Mouse (Mus musculus): ENCODE measurements at regions not wholly inside any gene's neighbourhood (a gene's known extent, or its start where the extent isn't known, plus 50 kb on each side); places are given as distances from the start of the nearest gene placed in this dataset.

DNA sequence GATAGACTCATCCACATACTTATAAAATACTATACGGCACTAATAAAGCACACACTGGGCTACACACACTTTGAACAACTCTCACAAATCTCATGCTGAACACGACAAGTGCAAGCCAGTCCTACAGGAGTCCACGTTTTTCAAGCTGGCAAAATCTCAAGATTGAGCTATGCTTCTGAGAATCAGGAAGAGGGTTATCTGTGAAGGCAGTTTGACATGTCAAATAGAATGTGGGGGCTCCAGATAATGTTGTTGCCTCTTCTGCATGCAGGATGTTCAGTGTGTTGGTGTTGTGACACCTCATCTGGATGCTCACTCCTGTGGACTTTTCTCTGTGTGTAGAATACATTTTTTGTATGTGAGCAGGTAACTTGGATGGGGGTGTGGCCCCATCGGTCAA lies 142.4 kb upstream of the Lhx1 start:
- Histone ChIP-seq H3K4me3 (ENCODE audit: insufficient read depth, poor library complexity, severe bottlenecking) (no peak overlapping the region), H3K36me3 (ENCODE audit: control insufficient read depth, insufficient read depth) (no peaks in the 10 kb centered on the region), H3K79me2 (ENCODE audit: control insufficient read depth, insufficient read depth) (no peaks in the 10 kb centered on the region), H3K79me3 (ENCODE audit: low read depth) (no peaks in the 10 kb centered on the region), H3K27me3 (ENCODE audit: control insufficient read depth, insufficient read depth, insufficient read length) (peaks cover 5% of the 10 kb centered on the region), H3ac (ENCODE audit: control insufficient read depth, insufficient read length, low read depth) (no peak overlapping the region)
- no peak for TF ChIP-seq FOSL1 (IDR thresholded peaks at IDR 0.05; ENCODE audit: insufficient read depth, low read length, poor library complexity, severe bottlenecking)
- TF ChIP-seq CTCF (IDR thresholded peaks at IDR 0.05; ENCODE audit: control insufficient read depth, insufficient read depth, insufficient read length) = no peak
- TF ChIP-seq MYOG (IDR thresholded peaks at IDR 0.05; ENCODE audit: control insufficient read depth, extremely low read depth, insufficient read length) = no peak
- no peak for TF ChIP-seq MYOD1 (IDR thresholded peaks at IDR 0.05; ENCODE audit: control insufficient read depth, insufficient read length, low read depth)
- no peak for TF ChIP-seq USF1 (IDR thresholded peaks at IDR 0.05; ENCODE audit: low read depth)
- no peak for TF ChIP-seq MAX (IDR thresholded peaks at IDR 0.05)
- TF ChIP-seq CEBPB (IDR thresholded peaks at IDR 0.05; ENCODE audit: low read depth) = no peak

DNA sequence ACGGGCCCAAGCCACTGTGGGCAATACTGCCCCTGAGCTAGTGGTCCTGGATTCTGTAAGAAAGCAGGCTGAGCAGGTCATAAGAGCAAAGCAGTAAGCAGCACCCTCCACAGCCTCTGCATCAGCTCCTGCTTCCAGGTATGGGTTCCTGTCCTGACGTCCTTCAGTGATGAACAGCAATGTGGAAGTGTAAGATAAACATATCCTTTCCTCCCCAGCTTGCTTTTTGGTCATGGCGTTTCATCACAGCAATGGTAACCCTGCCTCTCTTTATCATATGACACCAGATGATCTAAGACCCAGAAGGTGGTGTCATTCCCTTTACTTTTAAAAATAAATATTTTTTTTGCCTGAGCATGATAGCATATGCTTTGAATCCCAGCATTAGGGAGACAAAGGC lies 138.9 kb upstream of the Lhx1 start:
- H3ac ChIP-seq (ENCODE audit: control insufficient read depth, insufficient read length, low read depth) = no peak overlapping the region
- H3K4me3 ChIP-seq (ENCODE audit: insufficient read depth, poor library complexity, severe bottlenecking) = no peak overlapping the region
- H3K79me2 ChIP-seq (ENCODE audit: control insufficient read depth, insufficient read depth) = no peaks in the 10 kb centered on the region
- no peaks in the 10 kb centered on the region for H3K36me3 ChIP-seq (ENCODE audit: control insufficient read depth, insufficient read depth)
- no peaks in the 10 kb centered on the region for H3K27me3 ChIP-seq (ENCODE audit: control insufficient read depth, insufficient read depth, insufficient read length)
- H3K79me3 ChIP-seq (ENCODE audit: low read depth) = no peaks in the 10 kb centered on the region
- TF ChIP-seq MYOG (IDR thresholded peaks at IDR 0.05; ENCODE audit: control insufficient read depth, extremely low read depth, insufficient read length) (no peak), MAX (IDR thresholded peaks at IDR 0.05) (no peak), USF1 (IDR thresholded peaks at IDR 0.05; ENCODE audit: low read depth) (no peak), FOSL1 (IDR thresholded peaks at IDR 0.05; ENCODE audit: insufficient read depth, low read length, poor library complexity, severe bottlenecking) (no peak), CEBPB (IDR thresholded peaks at IDR 0.05; ENCODE audit: low read depth) (no peak), CTCF (IDR thresholded peaks at IDR 0.05; ENCODE audit: control insufficient read depth, insufficient read depth, insufficient read length) (no peak), MYOD1 (IDR thresholded peaks at IDR 0.05; ENCODE audit: control insufficient read depth, insufficient read length, low read depth) (no peak)

- no peaks in the 10 kb centered on the region for H3K79me2 ChIP-seq (ENCODE audit: control insufficient read depth, insufficient read depth)
- H3ac ChIP-seq (ENCODE audit: control insufficient read depth, insufficient read length, low read depth) = no peak overlapping the region
- TF ChIP-seq FOSL1 (IDR thresholded peaks at IDR 0.05; ENCODE audit: insufficient read depth, low read length, poor library complexity, severe bottlenecking) = no peak
- no peak for TF ChIP-seq MYOD1 (IDR thresholded peaks at IDR 0.05; ENCODE audit: control insufficient read depth, insufficient read length, low read depth)
- no peak for TF ChIP-seq MYOG (IDR thresholded peaks at IDR 0.05; ENCODE audit: control insufficient read depth, extremely low read depth, insufficient read length)
- no peak for TF ChIP-seq USF1 (IDR thresholded peaks at IDR 0.05; ENCODE audit: low read depth)
- TF ChIP-seq CEBPB (IDR thresholded peaks at IDR 0.05; ENCODE audit: low read depth) = no peak
- no peak for TF ChIP-seq CTCF (IDR thresholded peaks at IDR 0.05; ENCODE audit: control insufficient read depth, insufficient read depth, insufficient read length)
- TF ChIP-seq MAX (IDR thresholded peaks at IDR 0.05) = no peak
- no peaks in the 10 kb centered on the region for H3K36me3 ChIP-seq (ENCODE audit: control insufficient read depth, insufficient read depth)
- no peaks in the 10 kb centered on the region for H3K79me3 ChIP-seq (ENCODE audit: low read depth)
- H3K27me3 ChIP-seq (ENCODE audit: control insufficient read depth, insufficient read depth, insufficient read length) = no peaks in the 10 kb centered on the region
- no peak overlapping the region for H3K4me3 ChIP-seq (ENCODE audit: insufficient read depth, poor library complexity, severe bottlenecking)
Measured at GRCm38 (mm10) chr11:84661981-84662380, 136.6 kb upstream of the Lhx1 start.

DNA sequence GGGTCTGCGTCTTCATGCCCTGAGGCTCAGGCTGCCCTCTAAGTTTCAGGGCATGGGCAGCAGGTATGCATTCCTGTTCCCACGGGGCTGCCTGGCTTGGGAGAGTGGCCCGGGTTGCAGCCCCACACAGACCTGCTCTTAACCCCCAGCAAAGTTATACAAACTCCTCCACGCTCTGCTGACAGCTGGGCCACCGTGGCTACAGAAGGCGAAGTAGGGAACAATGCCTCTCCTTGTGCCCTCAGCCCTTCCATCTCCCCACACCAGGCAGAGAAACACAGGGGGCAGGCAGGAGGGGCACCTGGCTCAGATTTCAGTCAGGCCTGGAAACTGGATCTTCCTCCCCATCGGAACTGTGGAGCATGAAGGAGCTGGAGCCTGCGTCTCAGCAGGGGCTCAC lies 135.5 kb upstream of the Lhx1 start:
- Histone ChIP-seq H3K4me3 (ENCODE audit: insufficient read depth, poor library complexity, severe bottlenecking) (no peak overlapping the region), H3K79me2 (ENCODE audit: control insufficient read depth, insufficient read depth) (no peaks in the 10 kb centered on the region), H3K36me3 (ENCODE audit: control insufficient read depth, insufficient read depth) (no peaks in the 10 kb centered on the region), H3ac (ENCODE audit: control insufficient read depth, insufficient read length, low read depth) (no peak overlapping the region), H3K27me3 (ENCODE audit: control insufficient read depth, insufficient read depth, insufficient read length) (no peaks in the 10 kb centered on the region), H3K79me3 (ENCODE audit: low read depth) (no peaks in the 10 kb centered on the region)
- no peak for TF ChIP-seq CEBPB (IDR thresholded peaks at IDR 0.05; ENCODE audit: low read depth)
- no peak for TF ChIP-seq CTCF (IDR thresholded peaks at IDR 0.05; ENCODE audit: control insufficient read depth, insufficient read depth, insufficient read length)
- no peak for TF ChIP-seq MYOD1 (IDR thresholded peaks at IDR 0.05; ENCODE audit: control insufficient read depth, insufficient read length, low read depth)
- no peak for TF ChIP-seq MYOG (IDR thresholded peaks at IDR 0.05; ENCODE audit: control insufficient read depth, extremely low read depth, insufficient read length)
- no peak for TF ChIP-seq MAX (IDR thresholded peaks at IDR 0.05)
- TF ChIP-seq USF1 (IDR thresholded peaks at IDR 0.05; ENCODE audit: low read depth) = no peak
- TF ChIP-seq FOSL1 (IDR thresholded peaks at IDR 0.05; ENCODE audit: insufficient read depth, low read length, poor library complexity, severe bottlenecking) = no peak

DNA sequence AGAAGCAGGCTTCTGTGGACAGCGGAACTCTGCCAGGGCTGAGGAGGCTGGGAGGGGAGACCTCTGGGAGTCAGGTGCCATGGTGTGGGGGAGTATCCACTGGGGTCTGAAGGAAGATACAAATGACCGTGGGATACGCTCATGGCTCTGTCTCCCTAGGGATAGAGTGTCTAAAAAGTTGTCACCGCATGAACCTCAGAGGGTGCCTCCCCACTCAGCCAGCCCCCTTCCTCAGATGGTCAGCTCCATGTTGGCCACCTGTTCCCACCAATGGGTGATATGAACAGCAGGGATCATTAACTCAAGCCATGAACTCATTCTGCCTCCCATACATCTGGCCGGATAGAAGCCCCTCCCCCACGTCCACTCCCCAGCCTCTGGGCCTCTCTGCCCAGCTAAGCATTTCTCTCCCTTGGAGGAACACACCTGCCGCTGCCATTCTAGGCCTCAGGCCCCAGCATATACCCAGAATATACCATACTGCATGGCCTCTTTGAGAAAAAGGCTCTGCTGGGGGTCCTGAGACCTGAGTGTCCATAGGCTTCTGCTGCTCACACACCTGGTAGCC lies 134.1 kb upstream of the Lhx1 start:
- H3K36me3 ChIP-seq (ENCODE audit: control insufficient read depth, insufficient read depth) = no peaks in the 10 kb centered on the region
- H3ac ChIP-seq (ENCODE audit: control insufficient read depth, insufficient read length, low read depth) = no peak overlapping the region
- no peaks in the 10 kb centered on the region for H3K79me3 ChIP-seq (ENCODE audit: low read depth)
- no peak overlapping the region for H3K4me3 ChIP-seq (ENCODE audit: insufficient read depth, poor library complexity, severe bottlenecking)
- no peaks in the 10 kb centered on the region for H3K79me2 ChIP-seq (ENCODE audit: control insufficient read depth, insufficient read depth)
- TF ChIP-seq CTCF (IDR thresholded peaks at IDR 0.05; ENCODE audit: control insufficient read depth, insufficient read depth, insufficient read length) = no peak
- TF ChIP-seq CEBPB (IDR thresholded peaks at IDR 0.05; ENCODE audit: low read depth) = no peak
- no peak for TF ChIP-seq MAX (IDR thresholded peaks at IDR 0.05)
- TF ChIP-seq USF1 (IDR thresholded peaks at IDR 0.05; ENCODE audit: low read depth) = no peak
- peaks cover 3% of the 10 kb centered on the region for H3K27me3 ChIP-seq (ENCODE audit: control insufficient read depth, insufficient read depth, insufficient read length)

DNA sequence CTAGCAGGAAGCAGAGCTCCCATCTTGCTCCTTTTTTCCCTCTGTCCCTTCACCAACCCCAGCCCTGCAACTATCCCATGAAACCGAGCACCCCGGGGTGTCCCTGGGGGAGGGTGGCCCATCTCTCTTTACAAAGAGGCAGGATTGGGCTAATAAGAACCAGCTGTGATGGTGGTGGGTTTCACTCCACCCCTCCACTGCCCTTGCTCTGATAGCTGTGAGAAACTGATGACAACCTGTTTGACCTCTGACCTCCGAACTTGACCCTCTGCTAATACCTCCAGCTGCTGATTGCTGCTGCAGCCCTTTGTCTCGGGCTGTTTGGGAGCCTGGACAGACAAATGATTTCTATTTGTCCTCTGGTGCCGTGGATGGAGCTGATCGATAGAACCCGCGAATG lies 128.1 kb upstream of the Lhx1 start:
- no peak for TF ChIP-seq MYOG (IDR thresholded peaks at IDR 0.05; ENCODE audit: control insufficient read depth, extremely low read depth, insufficient read length)
- Histone ChIP-seq H3K4me3 (ENCODE audit: insufficient read depth, poor library complexity, severe bottlenecking) (no peak overlapping the region), H3K79me3 (ENCODE audit: low read depth) (no peaks in the 10 kb centered on the region), H3K36me3 (ENCODE audit: control insufficient read depth, insufficient read depth) (no peaks in the 10 kb centered on the region), H3K27me3 (ENCODE audit: control insufficient read depth, insufficient read depth, insufficient read length) (peaks cover 6% of the 10 kb centered on the region), H3K79me2 (ENCODE audit: control insufficient read depth, insufficient read depth) (no peaks in the 10 kb centered on the region), H3ac (ENCODE audit: control insufficient read depth, insufficient read length, low read depth) (no peak overlapping the region)

All from C2C12 (cell line).